Mouse (Mus musculus) CD4-positive, CD25-positive, alpha-beta regulatory T cell, adult 2 months (primary cell): Measurements from ENCODE around the gene Olfr1317.

Source experiments
- DNase-seq: peaks from one replicate; pipeline ENCODE4 v3.0.0-alpha.2; 2012; ENCODE audit warnings: low read depth, low spot score

The Olfr1317 gene

GRCm38 (mm10) chr2:112140029-112140428 lies at the start of gene Olfr1317:
TSS of gene Olfr1317 (plus strand) at chr2:112140329.
- DNase-seq = no peak

DNA sequence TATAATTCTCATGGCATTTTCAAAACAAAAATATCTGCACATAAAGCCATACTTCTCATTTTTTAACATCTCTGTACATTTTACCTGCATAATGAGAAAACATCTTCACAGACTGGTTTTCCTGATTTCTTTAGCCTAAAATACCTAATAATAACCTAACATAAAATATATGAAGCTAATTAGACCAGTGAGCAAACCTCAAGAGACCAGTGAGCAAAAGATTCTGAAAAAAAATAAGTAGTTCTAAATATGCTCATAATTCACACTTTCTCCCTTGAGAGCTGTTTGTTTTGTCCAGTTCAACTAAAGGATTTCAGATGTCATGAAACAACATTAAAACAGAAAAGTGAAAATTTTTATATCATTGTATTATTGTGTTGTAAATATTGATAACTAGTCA lies 43.4 kb upstream of the Olfr1317 start, which contains the start of gene Olfr1314:
Gene Olfr1314, minus strand, starts transcription at position 101 of the 400 bp plus-strand sequence.
- no peak for DNase-seq

GRCm38 (mm10) chr2:112115340-112115739 lies 24.8 kb upstream of the Olfr1317 start, which contains the start of gene Olfr1315-ps1:
TSS of gene Olfr1315-ps1 (minus strand) at chr2:112115440.
- DNase-seq = no peak

DNA sequence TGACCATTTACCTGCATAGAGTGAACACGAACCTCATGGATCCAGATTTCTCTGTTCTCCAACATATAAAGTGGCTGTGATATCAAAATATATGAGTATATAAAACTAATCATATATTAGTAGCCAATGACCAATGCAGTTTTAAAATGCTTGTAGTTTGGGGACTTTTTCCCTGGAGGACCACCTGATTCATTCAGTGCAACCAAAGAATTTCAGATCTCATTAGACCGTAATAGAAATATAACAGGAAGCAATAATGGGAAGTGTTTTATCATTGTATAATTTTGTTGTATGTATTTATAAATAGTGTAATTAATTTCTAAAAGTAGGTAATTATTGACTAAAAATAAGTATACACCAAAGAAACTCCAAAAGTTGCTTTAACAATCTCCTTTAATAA lies 5.3 kb upstream of the Olfr1317 start, which contains the start of gene Olfr1316:
Gene Olfr1316, minus strand, starts transcription at position 101 of the 400 bp plus-strand sequence.
- no peak for DNase-seq

GRCm38 (mm10) chr2:112153898-112154297 lies 13.8 kb downstream of the Olfr1317 start, which contains the start of gene Olfr1318:
TSS of gene Olfr1318 (plus strand) at chr2:112154198.
- no peak for DNase-seq
